Mouse (Mus musculus) heart, adult 2 months (tissue): ENCODE measurements around the gene Mecom.

Experiments
- CTCF ChIP-seq: fragments of 200-600 bp; IDR thresholded peaks from 2 replicates; pipeline ENCODE4 v1.8.1; 2022; ENCODE audit warnings: antibody characterized with exemption, mild to moderate bottlenecking, moderate library complexity
- EP300 ChIP-seq: fragments of 200-500 bp; IDR thresholded peaks from 2 replicates; pipeline ENCODE4 v1.6.1; 2011; ENCODE audit warnings: low read depth, low read length, control low read depth; ENCODE audit not compliant: insufficient read depth

DNA sequence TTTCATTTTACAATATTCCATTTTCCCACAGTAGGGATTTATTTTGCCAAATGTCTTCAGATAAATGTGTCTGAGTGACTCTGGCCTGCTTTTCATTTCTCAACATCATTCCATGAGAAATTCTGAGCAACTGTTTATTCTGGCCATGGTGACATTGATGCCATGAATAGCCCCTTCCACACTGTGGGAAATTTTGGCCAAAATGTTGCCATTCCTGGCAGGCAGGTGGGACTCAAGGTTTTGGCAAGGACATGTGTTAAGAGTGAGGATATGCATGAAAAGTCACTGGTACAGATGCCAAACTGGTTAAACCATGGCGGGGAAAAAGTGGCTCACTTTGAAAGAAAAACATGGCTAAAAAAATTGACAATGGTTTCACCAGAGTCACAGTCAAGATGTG, 456.4 kb downstream of the Mecom start:
- TF ChIP-seq EP300 (no peak), CTCF (no peak)
